Mouse (Mus musculus): Measurements from ENCODE around the gene Camk1.
"Not testable (repeated sequence)": the region's sequence is repeated elsewhere in the genome, so short reads cannot be mapped to it uniquely, and the experiment has no call there.

Gene Camk1

GRCm38 (mm10) chr6:113361476-113361875 lies 17.7 kb upstream of the Camk1 start:
- no peak for DNase-seq (ENCODE audit: low read depth)

- DNase-seq (ENCODE audit: low read depth), result no peak
Measured at GRCm38 (mm10) chr6:113353696-113354095, 9.9 kb upstream of the Camk1 start.

GRCm38 (mm10) chr6:113352820-113353219 lies 9.0 kb upstream of the Camk1 start:
- no peak for DNase-seq (ENCODE audit: low read depth)

- DNase-seq (ENCODE audit: low read depth), result no peak
Measured at GRCm38 (mm10) chr6:113351653-113352052, 7.9 kb upstream of the Camk1 start.

- DNase-seq (ENCODE audit: low read depth), result no peak
Measured at GRCm38 (mm10) chr6:113351161-113351560, 7.4 kb upstream of the Camk1 start.

- no peak for DNase-seq (ENCODE audit: low read depth)
Measured at GRCm38 (mm10) chr6:113350538-113350937, 6.8 kb upstream of the Camk1 start.

- no peak for DNase-seq (ENCODE audit: low read depth)
Measured at GRCm38 (mm10) chr6:113346897-113347296, 3.1 kb upstream of the Camk1 start.

- no peak for DNase-seq (ENCODE audit: low read depth)
Measured at GRCm38 (mm10) chr6:113344321-113344720, 537 bp upstream of the Camk1 start.

- no peak for DNase-seq (ENCODE audit: low read depth)
Measured at GRCm38 (mm10) chr6:113342297-113342696, 1.5 kb downstream of the Camk1 start.

- no peak for DNase-seq (ENCODE audit: low read depth)
Measured at GRCm38 (mm10) chr6:113341574-113341973, 2.2 kb downstream of the Camk1 start.

GRCm38 (mm10) chr6:113336852-113337620 lies 6.7 kb downstream of the Camk1 start:
- DNase-seq (ENCODE audit: low read depth), result no peak

GRCm38 (mm10) chr6:113334216-113334615 lies 9.6 kb downstream of the Camk1 start:
- no peak for DNase-seq (ENCODE audit: low read depth)

- no peak for DNase-seq (ENCODE audit: low read depth)
Measured at GRCm38 (mm10) chr6:113333137-113333950, 10.4 kb downstream of the Camk1 start.

- DNase-seq (ENCODE audit: low read depth), result not testable (repeated sequence)
Measured at GRCm38 (mm10) chr6:113332734-113333133, 11.1 kb downstream of the Camk1 start.

- DNase-seq (ENCODE audit: low read depth), result no peak
Measured at GRCm38 (mm10) chr6:113331721-113332120, 12.1 kb downstream of the Camk1 start.

- DNase-seq (ENCODE audit: low read depth), result no peak
Measured at GRCm38 (mm10) chr6:113330547-113330946, 13.2 kb downstream of the Camk1 start.

- no peak for DNase-seq (ENCODE audit: low read depth)
Measured at GRCm38 (mm10) chr6:113329396-113329795, 14.4 kb downstream of the Camk1 start.

GRCm38 (mm10) chr6:113326533-113327315 lies 17.1 kb downstream of the Camk1 start, which contains the start of gene Ogg1:
TSS of gene Ogg1 (plus strand) at chr6:113326972.
- peak; percentile 97 for DNase-seq (ENCODE audit: low read depth)

- no peak for DNase-seq (ENCODE audit: low read depth)
Measured at GRCm38 (mm10) chr6:113315972-113316371, 27.8 kb downstream of the Camk1 start.

GRCm38 (mm10) chr6:113308141-113308540 lies 35.6 kb downstream of the Camk1 start:
- no peak for DNase-seq (ENCODE audit: low read depth)

- DNase-seq (ENCODE audit: low read depth), result no peak
Measured at GRCm38 (mm10) chr6:113307481-113308121, 36.2 kb downstream of the Camk1 start.

GRCm38 (mm10) chr6:113306986-113307349 lies 36.8 kb downstream of the Camk1 start, which contains the start of gene Brpf1:
TSS of gene Brpf1 (plus strand) at chr6:113307137.
- no peak for DNase-seq (ENCODE audit: low read depth)
